Mouse (Mus musculus) urinary bladder, postnatal 36 days (tissue): Measurements from ENCODE around the gene Tmc3.

Experiments
- DNase-seq, 2 experiments: peaks; one replicate each; pipeline ENCODE4 v3.0.0; 2022; ENCODE audit warnings: low spot score in 2 of 2, mixed read lengths in 1 of 2

Gene Tmc3

GRCm38 (mm10) chr7:83668724-83669123, 84.0 kb downstream of the Tmc3 start:
- peak in 1 of 2 experiments; percentile 37 for DNase-seq

GRCm38 (mm10) chr7:83671573-83671972, 86.8 kb downstream of the Tmc3 start:
- DNase-seq = no peak
